Mouse (Mus musculus) midbrain, postnatal 0 days (tissue): ENCODE measurements around the gene Gm20388. TPM values are rescaled to one million over a fixed set of nuclear protein-coding genes. Genes with fewer than 3 reads are reported as not detected.

Experiments used
- ATAC-seq: fragments of 200-750 bp; cut with Nextera tagmentation; 2 replicates; pipeline ENCODE4 v1.8.0; 2017; ENCODE audit warnings: moderate number of reproducible peaks, mild to moderate bottlenecking, moderate TSS enrichment, moderate library complexity; ENCODE audit not compliant: low FRiP score
- DNase-seq: peaks from one replicate; pipeline ENCODE4 v3.0.0-alpha.2; 2015; ENCODE audit warnings: low spot score
- H3K27ac ChIP-seq: fragments of 300-500 bp; sonication (generic); 2 replicates; pipeline ENCODE4 v1.5.1; 2014; ENCODE audit warnings: low read depth, mild to moderate bottlenecking, low read length, mixed read lengths
- H3K27me3 ChIP-seq: fragments of 300-500 bp; sonication (generic); 2 replicates; pipeline ENCODE4 v1.6.1; 2014; ENCODE audit warnings: low read length, control low read depth, mixed read lengths; ENCODE audit not compliant: insufficient read depth
- H3K36me3 ChIP-seq: fragments of 300-500 bp; sonication (generic); 2 replicates; pipeline ENCODE4 v1.6.1; 2014; ENCODE audit warnings: low read length, control low read depth, mixed read lengths; ENCODE audit not compliant: insufficient read depth
- H3K4me1 ChIP-seq: fragments of 300-500 bp; sonication (generic); 2 replicates; pipeline ENCODE4 v1.6.1; 2014; ENCODE audit warnings: mild to moderate bottlenecking, control low read depth, antibody characterized with exemption, low read length, mixed read lengths; ENCODE audit not compliant: insufficient read depth
- H3K4me2 ChIP-seq: fragments of 300-500 bp; sonication (generic); 2 replicates; pipeline ENCODE4 v1.6.1; 2014; ENCODE audit warnings: low read depth, mild to moderate bottlenecking, low read length, mixed read lengths; ENCODE audit not compliant: poor library complexity, severe bottlenecking
- H3K4me3 ChIP-seq: fragments of 300-500 bp; sonication (generic); 2 replicates; pipeline ENCODE4 v1.5.1; 2014; ENCODE audit warnings: low read depth, mild to moderate bottlenecking, low read length, moderate library complexity
- H3K9ac ChIP-seq: fragments of 300-500 bp; sonication (generic); replicated peaks from 2 replicates; pipeline ENCODE4 v1.6.1; 2014; ENCODE audit warnings: mild to moderate bottlenecking, low read length, moderate library complexity, mixed read lengths; ENCODE audit not compliant: poor library complexity, severe bottlenecking
- H3K9me3 ChIP-seq: fragments of 300-500 bp; sonication (generic); 2 replicates; pipeline ENCODE4 v1.6.1; 2016; ENCODE audit warnings: low read length, control low read depth
- CTCF ChIP-seq: IDR thresholded peaks from 2 replicates; pipeline ENCODE4 v1.5.1; 2016; ENCODE audit warnings: antibody characterized with exemption, mild to moderate bottlenecking
- WGBS: fragments of 180-500 bp; shearing (Covaris S2); extraction: QIAGEN DNeasy Blood & Tissue Kit; methylation state at CpG from one replicate; pipeline ENCODE4 v1.1.7; 2014; 5-methylcytosine and 5-hydroxymethylcytosine counted together
- polyA plus RNA-seq: library from polyadenylated mRNA; unstranded; fragments of >200 nt; fragmentation: Nextera tagmentation; extraction: Ambion mirVana; gene quantifications from 2 replicates; pipeline ENCODE4 v1.2.1, GENCODE M21; 2015
- total RNA-seq: library from RNA; depleted of rRNA; stranded (reverse); fragments of >200 nt; gene quantifications from 2 replicates; pipeline ENCODE4 v1.2.3, GENCODE M21; 2014

The Gm20388 gene
- total and polyA plus RNA-seq, 2 experiments from 2014 or later = 74.2 TPM; not detected in 1

DNA sequence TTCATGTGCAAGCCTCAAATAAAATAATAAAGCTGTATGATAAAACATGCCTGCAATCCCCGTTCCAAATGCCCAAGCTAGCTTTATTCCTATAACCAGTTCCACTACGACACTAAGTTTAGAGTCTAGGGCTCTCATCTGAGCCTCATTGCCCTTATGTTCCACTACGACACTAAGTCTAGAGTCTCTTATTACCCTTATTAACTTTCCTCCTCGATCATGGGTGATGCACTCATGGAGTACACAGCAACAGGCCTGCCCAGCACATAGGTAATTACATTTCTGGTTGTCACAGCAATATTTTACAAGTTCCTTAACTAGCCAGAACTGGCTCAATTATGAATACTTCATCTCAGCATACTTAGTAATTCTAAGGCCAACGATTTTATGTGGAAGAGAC is 3095.2 kb downstream of the Gm20388 start:
- H3K36me3 ChIP-seq = no peaks in the 10 kb centered on the region
- no peak overlapping the region for H3K27ac ChIP-seq
- WGBS = 87% methylated on average over 5 of the region's 5 CpGs
- DNase-seq = no peak
- 0 out of 2 replicates have a peak, but pooled peaks cover 3% of the 10 kb centered on the region for H3K4me1 ChIP-seq
- no peaks in the 10 kb centered on the region for H3K27me3 ChIP-seq
- no peak overlapping the region for H3K4me2 ChIP-seq
- no peaks in the 10 kb centered on the region for H3K9me3 ChIP-seq
- H3K4me3 ChIP-seq = no peak overlapping the region
- H3K9ac ChIP-seq = no peak overlapping the region
- TF ChIP-seq CTCF = no peak
- no peak for ATAC-seq

DNA sequence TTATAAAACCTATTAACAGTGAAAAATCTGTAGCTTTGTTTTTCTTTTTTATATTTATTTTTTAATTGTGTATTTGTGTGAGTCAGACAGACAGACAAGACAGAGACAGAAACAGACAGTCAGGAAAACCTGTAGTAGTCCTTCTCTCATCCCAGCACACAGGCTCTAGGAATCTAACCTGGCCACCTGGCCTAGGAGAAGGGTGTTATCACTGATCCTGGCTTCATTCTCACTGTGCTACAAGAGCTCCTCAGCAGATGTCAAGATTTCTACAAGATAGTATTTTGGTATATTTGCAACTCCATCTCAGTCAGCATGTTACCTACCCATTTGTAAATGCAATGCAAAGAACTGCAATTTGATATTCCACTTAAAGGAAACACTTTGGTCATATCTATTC is 3100.7 kb downstream of the Gm20388 start:
- H3K9me3 ChIP-seq = no peaks in the 10 kb centered on the region
- H3K27me3 ChIP-seq = no peaks in the 10 kb centered on the region
- no peak overlapping the region for H3K4me2 ChIP-seq
- no peak overlapping the region for H3K4me3 ChIP-seq
- no peak for ATAC-seq
- no peak overlapping the region for H3K27ac ChIP-seq
- no peaks in the 10 kb centered on the region for H3K36me3 ChIP-seq
- H3K9ac ChIP-seq = no peak overlapping the region
- DNase-seq = no peak
- 0 out of 2 replicates have a peak, but pooled peaks cover 3% of the 10 kb centered on the region for H3K4me1 ChIP-seq
- TF ChIP-seq CTCF = no peak

DNA sequence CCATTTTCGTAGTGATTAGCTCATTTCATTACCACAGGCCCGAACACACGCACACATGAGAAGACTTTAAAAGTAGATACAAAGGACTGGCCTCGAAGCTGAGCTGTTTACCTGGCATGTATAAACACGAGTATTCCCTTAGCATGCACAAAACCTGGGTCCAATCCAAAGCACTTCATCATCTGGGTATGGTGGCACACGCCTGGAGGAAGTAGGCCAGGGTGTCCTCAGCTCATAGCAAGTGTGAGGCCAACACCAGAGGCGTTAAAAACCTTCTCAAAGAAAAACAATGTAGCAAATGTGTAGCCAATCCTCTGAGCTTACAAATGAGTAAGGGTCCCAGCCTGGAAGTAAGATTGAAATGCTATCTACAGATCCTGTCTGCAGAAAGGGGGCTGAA is 3103.8 kb downstream of the Gm20388 start:
- ATAC-seq = no peak
- Histone ChIP-seq H3K27me3 (no peaks in the 10 kb centered on the region), H3K4me2 (no peak overlapping the region), H3K9me3 (no peaks in the 10 kb centered on the region), H3K4me1 (no peaks in the 10 kb centered on the region), H3K9ac (no peak overlapping the region), H3K27ac (no peak overlapping the region), H3K36me3 (no peaks in the 10 kb centered on the region), H3K4me3 (no peak overlapping the region)
- no peak for TF ChIP-seq CTCF
- DNase-seq = no peak
- whole genome bisulfite sequencing = 84% methylated on average over 7 of the region's 7 CpGs

DNA sequence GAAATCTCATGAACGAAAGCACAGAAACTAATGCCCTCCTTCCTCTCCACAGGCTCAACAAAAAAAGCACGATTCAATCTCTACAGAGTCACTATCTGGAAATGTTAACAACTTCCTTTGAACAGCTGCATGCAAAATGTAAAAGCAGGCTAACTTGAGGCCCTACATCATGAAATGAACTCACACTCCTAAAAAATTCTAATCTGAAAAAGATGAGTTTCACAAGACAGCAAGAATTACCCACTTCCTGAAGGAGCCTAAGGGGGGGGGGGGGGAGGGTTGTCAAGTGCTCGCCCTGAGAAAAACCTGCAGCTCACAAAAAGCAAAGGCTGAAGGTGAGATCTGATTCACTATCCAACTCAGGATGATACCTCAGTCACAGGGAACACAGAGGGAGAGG is 3104.4 kb downstream of the Gm20388 start:
- no peak for DNase-seq
- H3K4me1 ChIP-seq = 0 out of 2 replicates have a peak, but pooled peaks cover 2% of the 10 kb centered on the region
- H3K9me3 ChIP-seq = no peaks in the 10 kb centered on the region
- H3K36me3 ChIP-seq = no peaks in the 10 kb centered on the region
- no peak overlapping the region for H3K9ac ChIP-seq
- ATAC-seq = no peak
- no peaks in the 10 kb centered on the region for H3K27me3 ChIP-seq
- 54% methylated on average over 3 of the region's 3 CpGs for WGBS
- H3K4me3 ChIP-seq = no peak overlapping the region
- no peak overlapping the region for H3K27ac ChIP-seq
- TF ChIP-seq CTCF = no peak
- H3K4me2 ChIP-seq = no peak overlapping the region

DNA sequence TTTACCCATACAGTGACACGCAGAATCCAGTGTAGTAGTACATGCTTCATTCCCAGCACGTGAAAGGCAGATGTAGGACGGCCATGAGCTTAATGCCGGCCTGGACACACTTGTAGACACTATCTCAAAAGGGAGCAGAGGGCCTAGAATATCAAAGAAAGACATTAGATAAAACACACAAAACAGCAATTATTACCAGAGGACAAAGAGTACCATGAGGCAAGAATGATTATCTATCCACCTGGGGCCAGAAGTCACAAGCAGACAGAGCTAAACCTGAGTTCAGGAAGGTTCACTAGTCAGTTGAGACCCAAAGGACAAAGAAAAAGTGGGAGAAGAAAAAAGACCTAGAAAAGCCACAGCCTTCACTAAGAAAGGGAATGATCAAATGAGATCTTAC is 3106.5 kb downstream of the Gm20388 start:
- H3K9me3 ChIP-seq = no peaks in the 10 kb centered on the region
- no peaks in the 10 kb centered on the region for H3K27me3 ChIP-seq
- no peak overlapping the region for H3K9ac ChIP-seq
- H3K27ac ChIP-seq = no peak overlapping the region
- DNase-seq = no peak
- 0 out of 2 replicates have a peak, but pooled peaks cover 3% of the 10 kb centered on the region for H3K4me1 ChIP-seq
- 91% methylated on average over 4 of the region's 4 CpGs for WGBS
- no peak for TF ChIP-seq CTCF
- no peaks in the 10 kb centered on the region for H3K36me3 ChIP-seq
- no peak for ATAC-seq
- H3K4me3 ChIP-seq = no peak overlapping the region
- no peak overlapping the region for H3K4me2 ChIP-seq

DNA sequence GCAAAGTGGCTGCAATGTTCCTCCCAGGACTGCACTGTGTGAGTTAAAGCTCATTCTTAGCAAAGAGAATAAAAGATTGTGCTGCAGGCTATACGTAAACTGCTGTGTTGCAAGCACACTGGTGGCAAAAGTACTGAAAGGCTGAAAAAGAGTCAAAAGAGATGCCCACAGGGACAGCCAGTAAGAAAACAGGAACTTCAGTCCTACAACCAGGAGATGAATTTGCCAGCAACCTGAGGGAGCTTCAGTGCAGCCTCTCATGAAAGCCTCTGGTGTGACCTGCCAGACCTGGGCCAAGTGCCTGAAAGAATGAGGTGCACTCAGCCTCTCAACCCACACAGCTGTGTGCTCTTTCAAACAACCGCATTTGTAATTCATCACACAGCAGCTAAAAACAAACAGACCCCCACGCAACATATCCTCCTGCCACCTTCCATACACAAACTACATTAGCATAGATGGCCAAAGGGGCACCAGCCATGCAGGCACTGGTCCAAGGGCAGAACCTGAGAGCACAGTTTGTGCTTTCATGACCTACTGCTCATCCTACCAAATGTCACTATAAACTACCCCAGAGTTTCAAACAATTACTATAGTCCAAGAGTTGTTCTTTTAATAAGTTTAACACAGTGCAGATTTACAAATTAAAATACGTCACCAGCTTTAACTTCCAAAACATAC is 3108.0 kb downstream of the Gm20388 start:
- Histone ChIP-seq H3K27me3 (no peaks in the 10 kb centered on the region), H3K36me3 (no peaks in the 10 kb centered on the region), H3K4me1 (0 out of 2 replicates have a peak, but pooled peaks cover 3% of the 10 kb centered on the region), H3K9me3 (no peaks in the 10 kb centered on the region), H3K9ac (no peak overlapping the region), H3K4me3 (no peak overlapping the region), H3K27ac (no peak overlapping the region), H3K4me2 (no peak overlapping the region)
- TF ChIP-seq CTCF = no peak
- no peak for DNase-seq
- 62% methylated on average over 4 of the region's 4 CpGs for WGBS
- ATAC-seq = no peak
